Mouse (Mus musculus): Measurements from ENCODE around the gene Rapgef5. TPM values are rescaled to one million over a fixed set of nuclear protein-coding genes. Genes with fewer than 3 reads are reported as not detected.

Rapgef5 gene
- polyA plus RNA-seq, 2 experiments from 2014 or later = 1.3 to 2.3 TPM

DNA sequence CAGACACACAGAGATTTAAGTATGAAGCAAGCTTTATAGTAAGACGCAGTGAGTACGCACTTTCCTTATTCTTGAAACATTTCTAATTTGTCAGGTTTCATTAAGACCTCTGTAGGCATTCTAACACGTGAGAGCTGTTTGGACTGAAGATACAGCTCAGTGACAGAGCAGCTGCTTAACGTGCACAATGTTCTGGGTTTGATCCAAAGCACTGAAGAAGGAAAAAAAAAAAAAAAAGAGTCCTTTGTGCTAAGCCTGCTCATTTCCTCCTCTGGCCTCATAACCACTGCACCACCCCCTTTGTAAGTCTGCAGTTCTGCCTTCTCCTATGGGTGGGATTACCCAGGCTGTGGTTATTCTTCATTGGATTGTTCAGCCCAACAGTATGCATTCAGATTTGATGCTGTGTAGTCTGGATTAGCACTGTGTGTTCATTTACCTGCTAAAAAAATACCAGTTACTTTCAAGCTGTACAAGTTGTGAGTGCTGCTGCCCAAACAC, 103.3 kb downstream of the Rapgef5 start:
- no peak for ATAC-seq

DNA sequence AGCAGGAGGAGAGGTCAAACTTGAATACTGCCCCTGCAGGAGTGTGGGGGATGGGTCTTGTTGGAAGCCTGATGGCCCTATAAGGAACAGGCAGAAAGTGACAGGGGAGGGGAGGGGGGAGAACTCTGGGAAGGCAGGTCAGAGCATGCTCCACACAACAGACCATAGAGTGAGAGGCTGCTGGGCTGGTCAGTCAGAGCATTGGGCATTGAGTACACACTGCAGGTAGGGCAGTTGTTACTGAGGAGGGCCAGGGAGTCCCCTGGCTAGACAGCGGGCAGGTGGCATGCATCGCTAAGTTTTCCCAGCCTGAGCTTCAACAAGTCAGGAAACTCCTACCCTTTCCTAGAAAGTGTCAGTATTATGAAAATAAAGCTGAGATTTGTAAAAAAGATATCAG, 106.7 kb downstream of the Rapgef5 start:
- no peak for ATAC-seq

DNA sequence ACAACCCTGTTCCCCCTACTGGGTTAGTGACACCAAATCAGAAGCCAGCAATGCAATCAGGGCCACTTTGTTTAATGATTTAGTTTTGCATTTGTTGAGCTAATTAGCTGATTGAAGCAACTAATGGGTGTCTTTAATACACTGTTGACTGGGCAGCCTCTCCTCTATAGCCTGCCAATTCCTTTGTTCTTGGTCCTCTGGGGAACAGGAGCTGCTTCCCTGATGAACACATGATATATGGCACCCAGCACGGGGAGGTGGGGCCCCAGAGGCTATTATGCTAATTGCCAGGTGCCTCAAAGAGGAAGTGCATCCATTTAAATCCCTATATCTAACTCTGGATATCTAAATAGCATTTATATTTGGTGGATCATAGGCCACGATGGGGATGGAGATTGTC, 111.0 kb downstream of the Rapgef5 start:
- no peak for ATAC-seq

DNA sequence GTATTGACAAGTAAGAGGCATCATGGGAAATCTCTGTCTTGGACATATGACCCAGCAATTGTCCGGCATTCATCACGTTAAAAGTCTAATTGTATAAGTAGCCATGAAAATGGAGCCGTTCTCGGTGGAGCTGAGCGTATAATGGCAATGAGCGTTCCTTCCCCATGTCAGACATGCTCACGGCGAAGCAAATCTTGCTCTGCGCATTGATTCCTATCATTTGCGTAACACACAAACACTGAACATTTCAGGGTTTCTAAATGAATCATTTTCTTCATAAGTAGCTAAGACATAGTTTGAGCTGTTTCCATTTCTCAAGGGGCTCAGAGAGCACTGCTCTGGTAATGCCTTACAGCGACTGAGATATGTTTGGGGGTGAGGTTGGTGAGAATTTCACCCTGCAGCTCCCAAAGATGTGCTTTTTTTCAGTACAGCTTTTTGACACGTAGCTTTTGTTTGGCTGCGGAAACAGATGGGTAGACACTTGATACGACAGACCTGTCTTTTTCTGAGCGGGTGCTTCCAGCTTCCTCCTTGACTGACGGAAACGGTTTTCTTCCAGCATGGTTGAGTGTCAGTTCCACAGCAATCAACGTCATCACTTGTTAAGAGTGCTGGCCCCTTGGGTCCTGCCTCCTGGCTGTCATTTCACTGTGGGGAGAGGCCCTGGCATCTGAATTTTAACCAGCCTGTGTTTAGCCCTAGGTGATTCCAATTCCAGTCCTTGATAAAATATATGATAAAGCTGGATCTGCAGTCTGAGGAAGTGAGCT, 112.2 kb downstream of the Rapgef5 start:
- no peak for ATAC-seq

DNA sequence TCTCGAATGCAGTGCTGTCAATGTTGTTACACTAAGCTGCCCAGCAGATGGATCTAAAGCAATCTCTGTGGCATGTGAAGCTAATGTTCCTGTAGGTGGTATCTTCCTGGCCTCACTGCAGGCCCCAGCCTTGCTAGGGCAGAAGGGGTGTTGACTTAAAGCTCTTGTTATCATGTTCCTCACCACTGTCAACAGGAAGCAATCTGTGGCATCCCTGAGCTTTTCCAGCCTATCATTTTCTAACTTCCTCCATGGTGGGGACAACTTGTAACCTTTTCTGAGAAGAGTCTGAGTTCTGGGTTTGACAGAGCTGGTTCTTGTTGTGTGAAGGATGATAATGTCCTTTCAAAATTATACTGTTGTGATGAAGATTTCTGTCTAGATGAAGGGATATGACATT, 115.9 kb downstream of the Rapgef5 start:
- no peak for ATAC-seq

DNA sequence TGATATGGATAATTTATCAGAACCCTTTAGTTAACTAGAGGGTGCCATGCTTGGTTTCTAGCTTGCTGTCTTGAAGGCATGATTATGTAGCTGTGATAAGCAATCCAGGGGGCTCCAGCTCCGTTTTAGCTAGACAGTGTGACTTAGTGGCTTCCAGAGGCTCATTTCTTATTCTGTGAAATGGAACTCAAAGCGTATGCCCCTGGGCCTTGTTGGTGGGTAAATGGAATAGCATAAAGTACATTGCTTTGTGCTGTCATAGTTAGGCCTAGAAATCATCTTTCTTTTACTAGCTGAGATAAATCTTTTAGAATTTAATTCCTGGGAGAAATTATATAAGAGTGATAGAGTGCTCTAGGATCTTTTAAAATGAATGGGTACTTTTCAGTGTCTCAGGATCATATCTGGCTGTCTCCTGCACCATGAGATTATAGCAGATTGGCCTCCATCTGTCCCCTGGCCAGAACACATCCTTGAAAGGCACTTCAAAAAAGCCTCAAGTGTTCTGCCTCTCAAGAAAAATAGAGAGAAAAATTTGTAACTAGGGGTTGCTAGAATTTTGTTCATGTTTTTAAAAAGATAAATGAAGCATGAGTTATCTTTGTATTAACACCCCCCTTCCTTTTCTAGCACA, 120.0 kb downstream of the Rapgef5 start:
- ATAC-seq = no peak

DNA sequence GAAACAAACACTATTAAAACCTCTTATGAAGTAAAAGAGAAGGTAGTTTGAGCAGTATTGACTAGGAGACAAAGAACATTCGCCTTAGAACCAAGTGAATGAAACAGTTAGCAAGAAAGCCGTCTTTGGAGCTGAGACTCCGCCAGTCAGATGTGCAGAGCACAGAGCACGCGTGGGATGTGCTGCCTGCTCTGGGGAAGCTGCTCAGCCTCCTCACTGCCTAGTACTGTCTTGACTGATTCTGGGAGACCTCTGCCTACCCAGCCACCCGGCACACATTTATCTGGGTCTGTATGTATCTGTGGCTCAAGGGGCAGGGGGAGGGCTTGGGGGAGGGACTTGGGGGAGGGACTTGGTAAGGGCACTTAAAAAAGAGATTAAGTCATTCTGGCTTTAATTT, 120.7 kb downstream of the Rapgef5 start:
- no peak for ATAC-seq

DNA sequence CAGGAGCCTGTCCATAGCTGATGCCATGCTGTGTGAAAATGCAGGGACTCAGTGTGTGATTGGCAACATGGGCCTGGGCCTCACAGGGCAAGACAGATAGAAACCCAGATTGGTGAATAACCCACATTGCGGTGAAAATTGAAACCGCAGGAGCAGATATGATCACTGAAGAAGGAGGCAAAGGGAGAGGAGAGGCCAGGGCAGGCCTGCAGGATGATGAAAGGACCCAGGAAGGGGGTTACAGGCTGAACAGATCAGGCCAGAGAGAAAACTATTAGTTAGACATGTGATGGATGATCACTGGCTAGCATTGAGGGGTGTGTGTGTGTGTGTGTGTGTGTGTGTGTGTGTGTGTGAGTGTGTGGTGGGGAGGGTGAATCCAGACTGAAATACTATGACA, 122.6 kb downstream of the Rapgef5 start:
- ATAC-seq = no peak

DNA sequence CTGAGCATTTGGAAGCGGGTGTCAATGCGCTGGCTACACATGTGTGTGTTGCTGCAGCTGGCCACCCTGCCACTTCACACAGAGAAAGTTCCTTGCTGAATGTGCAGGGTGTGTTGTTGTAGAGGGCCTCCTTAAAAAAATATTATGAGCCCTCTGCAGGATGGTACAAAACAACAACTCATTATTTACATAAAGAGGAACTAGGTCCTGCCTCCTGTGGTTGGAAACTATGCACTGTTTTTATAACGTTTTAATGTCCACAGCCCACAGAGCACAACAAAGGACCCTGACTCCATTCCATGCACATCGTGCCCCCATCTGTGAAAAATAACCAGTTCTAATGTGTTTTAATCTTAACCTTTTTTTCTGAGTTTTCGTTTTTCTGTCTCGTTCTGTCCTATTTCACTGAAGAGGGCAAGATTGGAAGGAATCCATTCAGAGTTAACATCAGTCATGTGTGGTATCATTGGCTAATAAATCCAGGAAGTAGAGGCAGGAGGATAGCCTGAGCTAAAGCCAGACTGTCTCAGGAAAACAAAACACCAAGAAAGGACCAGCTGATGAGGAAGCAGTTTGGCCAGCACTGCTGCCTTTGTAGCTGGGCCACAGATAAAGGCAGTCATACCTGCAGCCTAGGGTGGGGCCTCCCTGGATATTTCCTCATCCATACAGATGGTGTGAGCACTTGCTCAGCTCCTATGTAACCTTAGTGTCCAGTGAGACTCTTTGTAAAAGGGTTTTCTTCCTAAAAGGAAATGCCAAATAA, 123.3 kb downstream of the Rapgef5 start:
- peak; percentile 47 for ATAC-seq

DNA sequence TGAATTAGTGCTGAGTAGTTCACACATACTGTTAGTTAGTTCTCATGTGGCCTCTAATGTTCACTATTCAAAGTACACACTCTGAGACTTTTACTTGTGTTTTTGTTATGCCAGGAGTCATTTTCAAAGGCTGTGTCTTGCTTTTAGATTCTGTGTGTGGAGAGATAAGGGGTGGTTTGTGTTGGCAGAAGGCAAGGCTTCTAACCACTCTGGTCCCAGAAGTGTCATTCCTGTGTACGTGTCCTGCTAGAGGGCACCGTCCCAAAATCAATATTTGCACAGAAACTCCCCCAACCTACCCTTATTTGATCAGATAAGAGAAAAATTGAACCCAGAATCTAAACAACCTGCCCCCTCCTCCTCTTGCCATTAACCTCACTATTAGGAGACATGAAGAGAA, 126.2 kb downstream of the Rapgef5 start:
- ATAC-seq = no peak

DNA sequence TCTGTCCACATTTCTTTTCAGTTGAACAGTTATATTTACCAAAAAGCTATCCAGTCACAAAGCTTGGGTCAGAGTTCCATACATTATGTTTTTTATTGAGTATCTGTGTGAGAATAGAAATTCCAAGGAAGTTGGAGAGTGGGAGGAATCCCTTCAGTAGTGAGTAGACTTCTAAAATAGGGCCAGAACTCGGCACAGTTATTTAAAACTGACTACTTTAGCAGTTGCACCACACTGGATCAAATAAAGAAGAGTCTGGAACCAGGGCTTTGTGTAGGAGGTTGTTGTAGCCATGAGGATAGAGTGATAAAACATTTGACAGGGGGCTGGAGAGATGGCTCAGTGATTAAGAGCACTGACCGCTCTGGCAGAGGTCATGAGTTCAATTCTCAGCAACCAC, 129.5 kb downstream of the Rapgef5 start:
- no peak for ATAC-seq

DNA sequence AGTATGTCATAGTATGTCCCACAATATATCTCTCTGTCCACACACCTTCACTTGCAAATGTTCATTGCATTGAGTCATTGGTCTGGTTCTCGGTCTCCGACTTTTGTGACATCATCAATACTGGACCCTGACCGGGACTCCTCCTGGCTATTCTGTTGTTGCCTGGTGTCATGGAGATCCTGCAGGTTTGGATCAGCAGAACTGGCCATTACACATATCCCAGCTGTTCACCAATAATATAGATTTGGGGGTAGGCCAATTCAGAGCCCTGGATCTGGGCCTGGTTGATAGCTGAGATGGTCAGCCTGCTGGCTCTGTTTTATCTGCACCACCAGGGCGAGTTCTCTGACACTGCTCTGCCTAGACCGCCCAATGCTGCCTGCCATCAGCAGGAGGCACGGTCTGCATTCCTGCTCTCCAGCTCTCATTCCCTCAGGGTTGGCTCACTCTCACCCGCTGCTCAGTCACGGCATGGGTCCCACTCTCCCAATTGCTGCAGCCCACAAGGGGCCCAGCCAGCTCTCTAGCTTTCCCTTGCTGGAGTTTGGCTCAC, 137.7 kb downstream of the Rapgef5 start:
- no peak for ATAC-seq

DNA sequence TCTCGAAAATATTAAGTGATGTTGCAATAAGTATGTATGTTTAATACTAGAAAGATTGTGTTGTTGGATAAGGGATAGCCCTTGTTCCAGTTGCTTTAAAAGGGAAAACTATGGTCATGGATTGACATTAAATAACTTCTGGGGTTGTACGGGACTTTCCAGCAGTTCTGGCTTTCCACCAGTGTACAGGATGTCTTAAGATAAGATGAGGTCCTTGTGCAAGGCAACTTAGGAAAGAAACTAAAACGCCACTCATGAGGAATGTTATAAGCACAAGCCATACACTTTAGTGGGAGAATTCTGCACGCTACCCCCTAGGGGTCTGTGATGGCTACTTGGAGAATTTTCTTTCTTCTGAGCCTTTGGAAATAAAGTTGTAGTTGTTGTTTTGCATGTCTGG, 140.7 kb downstream of the Rapgef5 start:
- no peak for ATAC-seq

DNA sequence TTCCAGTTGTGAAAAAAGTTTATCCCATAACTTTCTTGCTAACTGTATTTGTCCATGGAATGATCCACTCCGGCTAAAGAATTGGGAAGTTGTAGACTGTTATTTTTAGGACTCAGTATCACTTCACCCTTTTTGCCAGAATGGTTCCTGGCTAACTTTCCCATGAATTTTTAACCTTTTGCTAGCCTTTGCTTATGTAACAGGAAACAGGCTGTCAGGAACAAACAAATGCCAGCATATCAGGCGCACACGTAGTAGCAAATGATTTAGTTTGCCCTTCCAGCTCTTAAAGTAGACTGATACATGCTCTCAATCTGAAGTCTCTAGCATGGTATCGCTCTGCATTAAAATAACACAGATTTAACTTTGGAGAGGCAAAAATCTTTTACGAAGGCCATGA, 141.5 kb downstream of the Rapgef5 start:
- ATAC-seq = no peak

DNA sequence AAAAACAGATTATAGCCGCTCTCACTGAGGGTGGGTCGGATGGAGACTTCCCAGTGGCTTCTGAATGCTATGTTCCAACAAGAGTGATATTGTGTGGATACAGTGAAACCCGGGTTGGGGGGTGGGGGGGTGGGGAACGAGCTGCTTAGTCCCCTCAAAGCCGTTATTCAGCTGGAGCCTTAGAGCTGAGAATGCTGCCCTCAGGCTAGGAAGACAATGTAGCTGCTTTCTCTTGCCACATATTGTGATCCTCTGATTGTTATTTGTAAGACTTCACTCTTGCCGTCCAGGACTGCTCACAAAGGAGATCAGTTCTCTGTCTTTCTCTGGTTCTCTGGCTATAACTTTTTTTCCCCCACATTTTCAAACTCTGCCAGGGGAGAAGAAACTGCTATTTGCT, 142.5 kb downstream of the Rapgef5 start:
- ATAC-seq = no peak

DNA sequence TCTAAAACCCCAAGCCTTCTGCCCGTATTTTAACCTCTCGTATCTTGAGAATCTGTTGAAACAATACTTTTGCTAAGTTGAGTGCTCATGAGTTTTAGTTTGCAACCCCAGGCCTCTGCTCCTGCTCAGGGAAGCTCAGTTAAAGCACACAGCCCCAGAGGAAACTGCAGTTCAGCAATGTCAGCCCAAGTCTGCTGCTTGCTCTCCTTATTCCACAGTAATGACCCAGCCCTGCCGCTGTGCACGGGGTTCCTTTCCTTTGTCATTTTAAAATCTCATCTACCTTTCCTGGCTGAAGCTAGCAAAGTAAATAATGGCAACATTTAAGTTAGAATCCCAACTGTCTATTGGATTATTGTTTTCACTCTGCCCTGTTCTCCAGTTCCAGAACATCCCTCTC, 144.1 kb downstream of the Rapgef5 start:
- no peak for ATAC-seq

DNA sequence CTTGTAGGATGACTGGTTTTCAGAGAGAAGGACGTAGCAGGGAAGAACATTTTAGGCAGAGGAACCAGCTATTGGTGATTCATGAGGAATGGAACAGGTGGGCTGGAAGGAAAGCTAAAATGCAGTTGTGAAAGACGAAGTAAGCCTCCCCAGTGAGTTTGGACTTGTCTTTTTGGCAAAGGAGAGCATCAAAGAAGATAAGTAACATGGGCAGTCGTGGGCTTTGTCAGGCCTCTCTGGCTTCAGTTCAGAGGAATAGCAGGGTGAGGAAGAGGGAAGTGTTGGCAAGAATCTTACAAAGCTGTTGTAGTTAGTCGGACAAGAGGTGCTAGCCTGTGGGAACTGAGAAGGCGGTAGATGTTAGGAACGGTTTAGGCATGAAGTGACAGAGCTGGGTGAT, 145.6 kb downstream of the Rapgef5 start:
- no peak for ATAC-seq

DNA sequence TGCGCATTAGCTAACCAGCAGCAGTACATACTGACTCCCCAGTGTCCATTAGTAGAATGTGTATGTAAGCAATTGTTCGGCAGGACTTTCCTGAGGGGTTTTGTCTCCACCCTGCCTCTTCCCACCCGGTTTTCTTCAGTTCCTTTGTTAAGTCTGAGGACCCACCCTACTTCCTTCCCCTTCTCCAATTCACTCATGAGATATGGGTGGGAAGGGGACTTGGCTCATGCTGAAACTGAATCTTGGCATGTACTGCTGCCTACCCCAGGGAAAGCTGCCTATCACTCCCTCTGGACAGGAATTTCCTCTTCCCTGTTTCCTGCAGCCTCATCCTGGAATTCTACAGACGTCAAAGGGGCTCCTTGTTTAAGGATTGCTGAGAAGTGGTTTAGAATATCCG, 147.4 kb downstream of the Rapgef5 start:
- no peak for ATAC-seq

DNA sequence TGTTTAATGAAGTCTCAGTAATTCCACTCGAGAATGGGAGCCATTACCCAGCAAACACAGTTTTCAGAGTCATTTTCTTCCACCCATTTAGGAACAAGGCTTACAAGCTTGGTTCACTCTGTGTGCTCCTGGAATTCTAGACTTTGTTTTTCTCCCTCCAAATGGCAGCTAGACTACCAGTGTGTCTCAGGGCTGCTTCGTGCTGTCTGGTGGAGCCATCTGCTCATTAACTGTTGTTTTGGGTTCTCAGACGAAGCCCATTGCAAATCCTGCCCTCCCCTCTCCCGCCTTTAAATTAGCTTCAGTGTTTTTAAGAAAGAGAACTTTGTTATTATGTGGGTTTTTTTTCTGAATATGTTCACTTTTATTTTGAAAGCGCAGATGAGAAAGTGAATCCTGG, 148.4 kb downstream of the Rapgef5 start:
- ATAC-seq = no peak

DNA sequence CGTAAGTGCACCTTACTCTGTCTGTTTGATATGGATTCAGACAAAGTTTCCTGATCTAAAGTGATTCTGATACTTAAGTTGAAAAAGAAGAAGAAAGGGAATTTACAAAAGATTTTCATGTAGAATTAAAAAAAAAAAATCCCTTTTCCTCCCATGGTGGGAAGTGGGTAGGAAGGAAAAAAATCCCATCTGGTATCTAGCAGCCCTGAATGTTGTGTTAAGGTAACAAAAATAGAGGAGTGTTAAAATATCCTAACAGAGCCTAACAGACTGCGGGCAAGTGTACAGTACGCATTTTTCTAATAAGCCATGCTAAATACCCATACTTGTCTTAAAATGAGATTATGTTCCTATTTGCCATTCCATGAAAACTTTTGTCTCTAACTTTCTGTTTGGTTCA, 150.1 kb downstream of the Rapgef5 start:
- ATAC-seq = no peak

DNA sequence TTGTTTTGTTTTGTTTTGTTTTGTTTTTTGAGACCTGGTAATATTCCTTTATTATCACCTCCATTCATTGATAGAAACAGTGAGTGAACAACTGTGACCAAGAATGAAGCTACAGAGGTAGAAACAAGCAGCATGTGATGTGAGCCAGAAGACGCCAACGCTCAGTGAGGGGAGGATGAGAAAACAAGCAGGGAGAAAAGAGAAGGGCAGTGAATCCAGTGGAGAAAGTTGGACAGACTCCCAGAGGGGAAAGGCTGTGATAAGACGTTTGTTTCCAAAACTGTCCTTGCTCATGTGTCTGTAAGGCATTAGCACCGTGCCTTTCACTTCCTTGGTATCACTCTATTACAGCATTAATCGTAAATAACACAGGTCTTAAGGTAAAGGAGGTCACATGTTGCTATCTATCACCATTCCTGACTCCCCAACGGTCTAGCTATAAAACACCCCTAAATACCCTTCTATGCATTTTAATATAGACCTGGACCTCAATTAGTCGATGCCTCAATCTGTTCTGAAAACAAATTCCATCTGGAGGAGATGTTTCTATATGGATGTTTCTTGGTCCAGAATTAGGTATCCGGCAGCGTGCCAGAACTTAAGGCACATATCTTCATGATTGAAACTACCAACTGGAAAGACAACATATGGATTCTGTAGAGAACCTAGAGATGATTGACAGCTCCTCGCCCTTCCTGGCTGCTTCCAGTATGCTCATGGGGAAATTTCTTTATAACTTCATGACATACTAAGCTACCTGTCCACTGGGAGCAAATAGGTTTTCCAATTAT, 153.5 kb downstream of the Rapgef5 start:
- no peak for ATAC-seq

DNA sequence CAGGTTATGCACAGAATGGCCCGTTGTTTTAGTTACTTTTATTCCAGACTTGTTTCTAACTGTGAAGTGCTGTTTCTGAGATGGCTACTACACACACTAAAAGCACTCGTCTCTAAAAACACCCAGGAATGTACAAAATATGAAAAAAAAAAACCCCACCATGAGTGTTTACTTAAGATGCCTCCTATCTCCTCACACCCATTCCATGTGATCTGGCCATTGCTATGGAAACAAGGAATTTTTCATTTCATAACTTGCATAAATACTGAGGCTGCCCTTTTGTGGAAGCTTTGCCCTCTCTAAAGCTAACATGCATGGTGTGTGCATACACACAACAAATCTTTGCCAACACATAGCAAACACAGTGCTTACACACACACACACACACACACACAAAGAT, 156.9 kb downstream of the Rapgef5 start:
- ATAC-seq = no peak

DNA sequence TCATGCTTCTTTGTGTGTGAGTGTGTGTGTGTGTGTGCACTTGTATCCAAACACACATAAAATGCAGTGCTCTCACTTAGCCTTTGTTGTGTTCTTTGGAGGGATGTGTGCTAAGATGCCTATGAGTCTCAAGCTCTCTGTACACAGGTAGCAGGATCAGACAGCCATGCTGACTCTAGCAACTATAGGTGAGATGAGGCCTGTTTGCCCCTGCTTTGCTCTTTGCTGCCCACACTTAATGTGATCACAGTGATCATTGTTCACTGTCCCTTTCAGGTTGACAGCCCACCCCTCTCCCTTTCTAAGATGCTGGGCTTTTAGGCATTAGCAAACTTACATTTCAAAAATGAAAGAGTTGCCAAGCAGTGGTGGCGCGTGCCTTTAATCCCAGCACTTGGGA, 158.2 kb downstream of the Rapgef5 start:
- ATAC-seq = no peak
